Mouse (Mus musculus) testis, adult 2 months (tissue): ENCODE results near the gene Rnf17. TPM values are rescaled to one million over a fixed set of nuclear protein-coding genes. Genes with fewer than 3 reads are reported as not detected.
A peak's percentile ranks its signal among the peaks of the same experiment; 100 is the strongest.

Experiments
- H3K27ac ChIP-seq: fragments of 200-500 bp; 2 replicates; pipeline ENCODE4 v1.5.1; 2012; ENCODE audit warnings: low read depth, low read length; ENCODE audit not compliant: control insufficient read depth, insufficient read depth
- H3K27me3 ChIP-seq: fragments of 200-500 bp; 2 replicates; pipeline ENCODE4 v1.6.1; 2012; ENCODE audit warnings: mild to moderate bottlenecking, low read length, moderate library complexity; ENCODE audit not compliant: control insufficient read depth, insufficient read depth
- H3K36me3 ChIP-seq: fragments of 200-500 bp; 2 replicates; pipeline ENCODE4 v1.6.1; 2012; ENCODE audit warnings: mild to moderate bottlenecking, low read length; ENCODE audit not compliant: control insufficient read depth, insufficient read depth
- H3K4me1 ChIP-seq: fragments of 200-500 bp; 2 replicates; pipeline ENCODE4 v1.6.1; 2012; ENCODE audit warnings: low read length; ENCODE audit not compliant: control insufficient read depth, insufficient read depth
- H3K4me3 ChIP-seq: fragments of 200-500 bp; 2 replicates; pipeline ENCODE4 v1.5.1; 2012; ENCODE audit warnings: low read depth, mild to moderate bottlenecking, low read length, moderate library complexity, mixed read lengths; ENCODE audit not compliant: control insufficient read depth
- CTCF ChIP-seq: fragments of 200-500 bp; IDR thresholded peaks from 2 replicates; pipeline ENCODE4 v1.5.1; 2012; ENCODE audit warnings: low read depth, mild to moderate bottlenecking, inconsistent platforms, low read length, moderate library complexity; ENCODE audit not compliant: control insufficient read depth, insufficient read depth, insufficient replicate concordance
- POLR2A ChIP-seq: fragments of 200-500 bp; IDR thresholded peaks from 2 replicates; pipeline ENCODE4 v1.6.1; 2012; ENCODE audit warnings: low read depth, mild to moderate bottlenecking, inconsistent platforms, low read length, moderate library complexity; ENCODE audit not compliant: control insufficient read depth
- polyA plus RNA-seq: library from polyadenylated mRNA; depleted of rRNA; stranded (reverse); fragments of >200 nt; gene quantifications from 2 replicates; pipeline ENCODE4 v1.2.3, GENCODE M21; 2012

Rnf17 gene
- polyA plus RNA-seq, 1 experiment, result 51.0 TPM

- no peak for TF ChIP-seq CTCF
- TF ChIP-seq POLR2A, result no peak
- no peaks in the 10 kb centered on the region; the same call in 1 of the 2 replicates for H3K27me3 ChIP-seq
Observed at GRCm38 (mm10) chr14:56366712-56367111, 35.7 kb upstream of the Rnf17 start.

GRCm38 (mm10) chr14:56368834-56369233 lies 33.5 kb upstream of the Rnf17 start:
- H3K4me1 ChIP-seq, result peaks cover 10% of the 10 kb centered on the region
- TF ChIP-seq POLR2A (no peak), CTCF (peak; percentile 37; the same call in 1 of the 2 replicates)
- no peaks in the 10 kb centered on the region; the same call in 1 of the 2 replicates for H3K27me3 ChIP-seq
- no peak overlapping the region for H3K4me3 ChIP-seq
- H3K36me3 ChIP-seq, result no peaks in the 10 kb centered on the region
- H3K27ac ChIP-seq, result no peak overlapping the region

More at GRCm38 (mm10) chr14:56366712-56367111, 35.7 kb upstream of the Rnf17 start:
- Histone ChIP-seq H3K4me1 (peaks cover 10% of the 10 kb centered on the region), H3K4me3 (no peak overlapping the region), H3K36me3 (no peaks in the 10 kb centered on the region), H3K27ac (no peak overlapping the region)

GRCm38 (mm10) chr14:56375731-56376130 lies 26.6 kb upstream of the Rnf17 start:
- no peaks in the 10 kb centered on the region for H3K36me3 ChIP-seq
- no peak overlapping the region for H3K27ac ChIP-seq
- H3K27me3 ChIP-seq, result no peaks in the 10 kb centered on the region
- H3K4me3 ChIP-seq, result no peak overlapping the region
- no peaks in the 10 kb centered on the region for H3K4me1 ChIP-seq
- peak; percentile 69; the same call in 1 of the 2 replicates for TF ChIP-seq CTCF
- TF ChIP-seq POLR2A, result no peak

GRCm38 (mm10) chr14:56377745-56378144 lies 24.6 kb upstream of the Rnf17 start:
- Histone ChIP-seq H3K36me3 (no peaks in the 10 kb centered on the region), H3K4me3 (no peak overlapping the region), H3K27me3 (no peaks in the 10 kb centered on the region), H3K27ac (no peak overlapping the region), H3K4me1 (no peaks in the 10 kb centered on the region)
- no peak for TF ChIP-seq POLR2A
- no peak for TF ChIP-seq CTCF

GRCm38 (mm10) chr14:56379336-56379735 lies 23.0 kb upstream of the Rnf17 start:
- Histone ChIP-seq H3K27ac (no peak overlapping the region), H3K27me3 (no peaks in the 10 kb centered on the region), H3K4me3 (no peak overlapping the region), H3K4me1 (no peaks in the 10 kb centered on the region), H3K36me3 (no peaks in the 10 kb centered on the region)
- TF ChIP-seq CTCF, result no peak

GRCm38 (mm10) chr14:56382366-56382765 lies 20.0 kb upstream of the Rnf17 start:
- TF ChIP-seq CTCF (no peak), POLR2A (no peak)
- Histone ChIP-seq H3K4me1 (no peaks in the 10 kb centered on the region), H3K27ac (no peak overlapping the region)

GRCm38 (mm10) chr14:56390247-56390646 lies 12.1 kb upstream of the Rnf17 start:
- Histone ChIP-seq H3K27me3 (no peaks in the 10 kb centered on the region), H3K36me3 (no peaks in the 10 kb centered on the region), H3K4me1 (no peaks in the 10 kb centered on the region; the same call in 1 of the 2 replicates), H3K4me3 (peak overlapping the region; percentile 44; the same call in 1 of the 2 replicates), H3K27ac (no peak overlapping the region)
- TF ChIP-seq CTCF, result no peak

More at GRCm38 (mm10) chr14:56382366-56382765, 20.0 kb upstream of the Rnf17 start:
- H3K36me3 ChIP-seq, result no peaks in the 10 kb centered on the region
- H3K27me3 ChIP-seq, result no peaks in the 10 kb centered on the region
- no peak overlapping the region for H3K4me3 ChIP-seq

- Histone ChIP-seq H3K4me3 (peak overlapping the region; percentile 26), H3K36me3 (no peaks in the 10 kb centered on the region), H3K27ac (no peak overlapping the region), H3K4me1 (no peaks in the 10 kb centered on the region; the same call in 1 of the 2 replicates), H3K27me3 (no peaks in the 10 kb centered on the region)
- TF ChIP-seq POLR2A, result no peak
- TF ChIP-seq CTCF, result no peak
Observed at GRCm38 (mm10) chr14:56393704-56394312, 8.6 kb upstream of the Rnf17 start.
